Mouse (Mus musculus) ZHBTc4 (cell line): Measurements from ENCODE around the gene Cstf3.

Experiments used
- DNase-seq: peaks from one replicate; pipeline ENCODE4 v3.0.0-alpha.2; 2011; ENCODE audit warnings: low read depth, low spot score

Gene Cstf3

GRCm38 (mm10) chr2:104590068-104590828, at the start of gene Cstf3:
Cstf3 (plus strand) TSS chr2:104590523.
- DNase-seq: peak; percentile 100

- DNase-seq: peak; percentile 52
These were observed 33.6 kb upstream of the Cstf3 start for GRCm38 (mm10) chr2:104556711-104557110.

DNA sequence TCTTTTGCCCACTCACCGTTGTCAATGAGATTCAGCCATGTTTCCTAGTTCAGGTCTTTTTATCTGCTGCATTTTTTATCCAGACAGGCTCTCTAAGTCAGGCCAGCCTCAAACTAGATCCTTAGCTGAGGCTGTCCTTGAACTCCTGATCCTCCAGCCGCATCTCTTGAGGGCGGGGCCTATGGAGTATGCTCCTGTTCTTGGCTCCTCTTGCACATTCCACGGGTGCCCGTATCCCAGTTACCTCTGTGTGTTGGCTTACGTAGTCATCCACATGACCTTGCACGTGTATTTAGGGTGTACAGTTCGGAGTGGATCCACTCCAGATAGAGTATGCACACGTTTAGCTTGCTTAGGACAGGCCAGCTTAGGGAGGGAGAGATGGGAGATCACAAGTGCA, 32.6 kb upstream of the Cstf3 start:
- peak; percentile 33 for DNase-seq

- no peak for DNase-seq
These were observed 32.0 kb upstream of the Cstf3 start for GRCm38 (mm10) chr2:104558326-104558725.

DNA sequence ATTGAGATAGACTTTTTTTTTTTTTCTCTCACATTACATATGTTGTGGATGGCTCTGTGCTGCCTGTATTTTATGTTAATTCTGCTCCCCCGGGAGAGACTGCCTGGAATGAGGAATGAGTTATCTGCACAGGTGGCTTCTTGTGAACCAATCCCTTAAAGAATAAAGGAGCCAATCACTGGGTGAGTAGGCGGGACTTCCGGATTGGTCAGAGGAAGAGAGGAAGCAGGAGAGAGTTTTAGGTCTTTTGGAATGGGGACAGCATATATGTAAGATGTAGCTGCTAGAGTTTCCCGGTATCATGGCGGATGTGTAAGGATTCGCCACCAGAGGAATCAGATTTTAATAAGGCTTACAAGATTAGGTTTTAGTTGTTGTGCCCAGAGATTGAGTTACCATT, 31.4 kb upstream of the Cstf3 start:
- DNase-seq: peak; percentile 71

GRCm38 (mm10) chr2:104559591-104560380, 30.5 kb upstream of the Cstf3 start:
- no peak for DNase-seq

DNA sequence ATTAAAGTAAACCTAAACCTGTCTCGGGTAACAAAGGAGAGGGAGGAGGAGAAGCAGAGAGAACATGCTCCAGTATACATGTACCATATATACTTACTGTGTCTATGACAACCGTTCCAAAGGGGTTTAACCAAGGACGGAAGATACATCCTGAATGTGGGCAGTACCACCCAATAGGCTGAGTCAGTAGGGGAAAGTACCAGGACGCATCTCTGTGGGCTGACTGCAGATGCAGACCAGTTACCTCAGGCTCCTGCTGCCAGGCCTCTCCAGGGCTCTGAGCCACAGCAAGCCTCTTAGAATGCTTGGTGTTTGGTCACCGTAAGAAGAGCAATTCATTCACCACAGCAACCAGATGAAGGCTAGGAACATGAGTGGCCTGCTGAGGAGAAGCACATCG, 28.9 kb upstream of the Cstf3 start:
- no peak for DNase-seq

- DNase-seq: no peak
These were observed 28.3 kb upstream of the Cstf3 start for GRCm38 (mm10) chr2:104561986-104562532.

- no peak for DNase-seq
These were observed 18.3 kb upstream of the Cstf3 start for GRCm38 (mm10) chr2:104572066-104572465.

GRCm38 (mm10) chr2:104576216-104576615, 14.1 kb upstream of the Cstf3 start:
- DNase-seq: peak; percentile 51

DNA sequence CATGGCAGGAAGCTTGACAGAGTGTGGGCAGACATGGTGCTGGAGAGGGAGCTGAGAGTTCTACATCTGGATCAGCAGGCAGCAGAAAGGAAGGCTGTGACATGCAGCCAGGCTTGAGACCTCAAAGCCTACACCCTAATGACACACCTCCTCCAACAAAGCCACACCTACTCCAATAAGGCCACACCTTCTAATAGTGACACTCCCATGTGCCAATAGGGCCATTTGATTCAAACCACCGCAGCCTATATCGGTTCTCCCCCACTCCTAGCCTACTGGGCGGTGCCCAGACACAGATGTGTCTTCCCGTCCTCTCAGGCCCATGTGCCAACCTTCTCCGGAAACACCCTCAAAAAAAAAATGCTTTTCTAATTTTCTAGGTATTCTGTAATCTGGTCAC, 12.3 kb upstream of the Cstf3 start:
- peak; percentile 62 for DNase-seq

- no peak for DNase-seq
These were observed 11.3 kb upstream of the Cstf3 start for GRCm38 (mm10) chr2:104578836-104579604.

DNA sequence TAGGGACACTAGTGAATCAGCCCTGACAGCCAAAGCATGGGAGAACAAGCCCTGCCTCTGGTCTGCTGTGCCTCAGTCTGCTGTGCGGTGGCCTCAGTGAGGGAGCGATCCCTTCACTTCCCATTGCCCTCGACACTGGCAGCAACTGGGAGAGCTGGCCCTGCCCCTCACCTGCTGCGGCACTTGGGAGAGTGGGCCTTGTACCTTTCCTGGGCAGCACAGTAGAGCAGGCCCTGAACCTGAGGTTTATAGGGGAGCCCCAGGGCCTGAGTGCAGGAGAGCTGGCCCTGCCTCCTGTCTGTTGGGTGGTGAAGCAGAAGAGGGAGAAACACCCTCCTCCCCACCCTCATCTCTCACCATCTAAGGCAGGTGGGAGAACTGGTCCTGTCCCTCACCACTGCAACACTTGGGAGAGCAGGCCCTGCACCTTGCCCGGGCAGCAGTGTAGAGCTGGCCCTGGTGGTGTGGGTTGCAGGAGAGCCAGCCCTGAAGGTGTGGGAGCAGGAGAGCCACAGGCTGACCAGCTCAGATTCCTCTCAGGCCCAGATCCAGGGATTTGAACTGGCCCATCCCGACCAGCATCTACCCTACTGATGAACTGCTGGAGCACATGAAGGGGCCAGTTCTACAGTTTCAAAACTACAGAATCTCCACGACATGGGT, 10.4 kb upstream of the Cstf3 start:
- DNase-seq: no peak

DNA sequence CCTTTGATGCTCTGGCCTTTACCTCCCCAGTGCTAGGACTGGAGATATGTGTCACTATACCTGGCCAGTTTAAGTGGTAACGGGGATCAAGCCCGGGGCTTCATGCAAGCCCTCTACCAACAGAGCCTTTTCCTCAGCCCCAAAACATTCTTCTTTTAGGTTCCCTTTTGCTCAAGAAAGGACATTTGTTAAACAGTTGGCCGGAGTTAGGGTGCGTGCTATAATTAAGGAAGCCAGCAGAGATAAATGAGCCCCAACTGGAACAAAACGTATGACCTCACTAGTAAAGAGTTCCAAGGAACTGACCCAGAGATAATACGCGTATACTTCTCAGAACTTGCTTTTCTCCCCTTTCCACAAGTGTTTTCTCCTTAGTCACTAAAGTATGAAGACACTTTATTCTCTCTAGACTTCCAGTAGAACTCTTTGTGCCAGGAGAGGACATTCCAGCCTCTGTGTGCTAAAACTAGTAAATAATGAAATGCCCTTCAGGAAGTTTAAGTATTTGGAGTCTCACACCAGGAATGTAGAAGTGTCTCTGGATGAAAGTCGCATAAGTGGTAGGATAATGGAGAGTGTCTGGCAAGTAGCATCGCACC, 8.9 kb upstream of the Cstf3 start:
- DNase-seq: no peak

GRCm38 (mm10) chr2:104583032-104583431, 7.3 kb upstream of the Cstf3 start:
- no peak for DNase-seq

- no peak for DNase-seq
These were observed 6.1 kb upstream of the Cstf3 start for GRCm38 (mm10) chr2:104584226-104584625.

DNA sequence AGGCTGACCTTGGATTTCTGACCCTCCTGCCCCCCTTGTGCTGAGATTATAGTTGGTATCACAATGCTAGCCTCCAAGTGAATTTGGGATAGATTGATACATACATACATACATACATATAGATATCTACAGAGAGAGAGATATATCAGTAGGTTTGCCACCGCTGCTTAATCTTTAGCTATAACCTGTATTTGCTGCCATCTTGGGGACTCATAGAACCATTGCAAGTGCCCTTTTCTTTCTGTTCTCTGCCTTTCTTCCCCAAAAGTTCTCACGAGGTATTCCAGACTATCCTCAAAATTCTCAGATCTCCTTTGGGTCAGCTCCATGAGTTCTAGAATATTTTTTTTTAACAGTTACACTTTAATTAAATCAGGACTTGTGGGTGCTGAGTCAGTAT, 4.7 kb upstream of the Cstf3 start:
- DNase-seq: no peak

- DNase-seq: peak; percentile 69
These were observed 1.8 kb upstream of the Cstf3 start for GRCm38 (mm10) chr2:104588552-104588951.

GRCm38 (mm10) chr2:104590829-104591117, 450 bp downstream of the Cstf3 start:
- DNase-seq: no peak

GRCm38 (mm10) chr2:104591141-104591540, 818 bp downstream of the Cstf3 start:
- DNase-seq: no peak

- DNase-seq: no peak
These were observed 4.7 kb downstream of the Cstf3 start for GRCm38 (mm10) chr2:104595063-104595462.
